Mouse (Mus musculus) retina, adult 2 months (tissue): ENCODE data around the gene Hexa.
A peak's percentile ranks its signal among the peaks of the same experiment; 100 is the strongest.

Source experiments
- DNase-seq: peaks from one replicate; pipeline ENCODE4 v3.0.0-alpha.2; 2012; ENCODE audit warnings: low read depth, low spot score

Gene Hexa

GRCm38 (mm10) chr9:59552610-59553009 lies 13.3 kb downstream of the Hexa start:
- DNase-seq = no peak

GRCm38 (mm10) chr9:59553719-59554118 lies 14.4 kb downstream of the Hexa start:
- no peak for DNase-seq

GRCm38 (mm10) chr9:59565600-59565999 lies 26.3 kb downstream of the Hexa start:
- DNase-seq = peak; percentile 60

GRCm38 (mm10) chr9:59567111-59567510 lies 27.8 kb downstream of the Hexa start:
- peak; percentile 32 for DNase-seq

- DNase-seq = no peak
Measured at GRCm38 (mm10) chr9:59571852-59572251, 32.5 kb downstream of the Hexa start.

GRCm38 (mm10) chr9:59577401-59577800 lies 38.1 kb downstream of the Hexa start:
- no peak for DNase-seq

- peak; percentile 96 for DNase-seq
Measured at GRCm38 (mm10) chr9:59577844-59578504, 38.6 kb downstream of the Hexa start, which contains the start of gene Celf6. Celf6 (plus strand) TSS chr9:59577917.

- DNase-seq = peak; percentile 16
Measured at GRCm38 (mm10) chr9:59578505-59578867, 39.1 kb downstream of the Hexa start.

- DNase-seq = peak; percentile 33
Measured at GRCm38 (mm10) chr9:59584871-59585308, 45.5 kb downstream of the Hexa start.

- DNase-seq = no peak
Measured at GRCm38 (mm10) chr9:59588252-59588651, 48.9 kb downstream of the Hexa start.

GRCm38 (mm10) chr9:59588710-59589671 lies 49.7 kb downstream of the Hexa start:
- no peak for DNase-seq

GRCm38 (mm10) chr9:59589703-59590439 lies 50.5 kb downstream of the Hexa start:
- DNase-seq = no peak

- DNase-seq = no peak
Measured at GRCm38 (mm10) chr9:59601661-59602060, 62.3 kb downstream of the Hexa start.

GRCm38 (mm10) chr9:59605967-59606366 lies 66.6 kb downstream of the Hexa start:
- no peak for DNase-seq

GRCm38 (mm10) chr9:59610950-59611349 lies 71.6 kb downstream of the Hexa start:
- no peak for DNase-seq
